Mouse (Mus musculus) Muller cell, postnatal 12 days (primary cell): ENCODE data around the gene Chst2.

ENCODE experiments used
- DNase-seq: peaks from one replicate; pipeline ENCODE4 v3.0.0-alpha.2; 2015; ENCODE audit errors: inconsistent ontology term

The Chst2 gene

GRCm38 (mm10) chr9:95365882-95366281, 40.6 kb downstream of the Chst2 start:
- no peak for DNase-seq

GRCm38 (mm10) chr9:95353829-95354391, 52.6 kb downstream of the Chst2 start:
- DNase-seq: no peak

GRCm38 (mm10) chr9:95351968-95352367, 54.6 kb downstream of the Chst2 start:
- no peak for DNase-seq

GRCm38 (mm10) chr9:95350550-95350949, 56.0 kb downstream of the Chst2 start:
- no peak for DNase-seq
